Mouse (Mus musculus): ENCODE measurements around the gene 7530416G11Rik. TPM values are rescaled to one million over a fixed set of nuclear protein-coding genes. Genes with fewer than 3 reads are reported as not detected.

The 7530416G11Rik gene
- total and polyA plus RNA-seq, 2 experiments from 2014 or later = not detected

- no peak for ATAC-seq (ENCODE audit: insufficient read depth, low read depth)
- Histone ChIP-seq H3K36me3 (replicated peaks; ENCODE audit: control insufficient read depth, insufficient read depth, low read length) (no peaks in the 10 kb centered on the region), H3K4me3 (ENCODE audit: low read depth, low read length) (no peak overlapping the region), H3K4me1 (ENCODE audit: control insufficient read depth, insufficient read depth) (no peaks in the 10 kb centered on the region), H3K9ac (replicated peaks; ENCODE audit: low read depth, low read length) (no peak overlapping the region), H3K4me2 (ENCODE audit: low read depth, low read length) (no peak overlapping the region), H3K9me3 (replicated peaks; ENCODE audit: control insufficient read depth, low read length) (no peaks in the 10 kb centered on the region), H3K27me3 (ENCODE audit: control insufficient read depth, insufficient read depth, low read length) (peaks cover 19% of the 10 kb centered on the region; the same call in 1 of the 2 replicates), H3K27ac (ENCODE audit: low read depth) (no peak overlapping the region)
- WGBS = 42% methylated on average over 5 of the region's 5 CpGs
- no peak for TF ChIP-seq EP300 (IDR thresholded peaks at IDR 0.05; ENCODE audit: low read depth)
- no peak for TF ChIP-seq CTCF (IDR thresholded peaks at IDR 0.05; ENCODE audit: low read depth)
- DNase-seq (ENCODE audit: low spot score) = no peak
These were observed 23.1 kb downstream of the 7530416G11Rik start for GRCm38 (mm10) chr15:85479919-85480318.

GRCm38 (mm10) chr15:85479365-85479764 lies 23.7 kb downstream of the 7530416G11Rik start:
- Histone ChIP-seq H3K4me1 (ENCODE audit: control insufficient read depth, insufficient read depth) (no peaks in the 10 kb centered on the region), H3K27me3 (ENCODE audit: control insufficient read depth, insufficient read depth, low read length) (peaks cover 19% of the 10 kb centered on the region; the same call in 1 of the 2 replicates), H3K4me2 (ENCODE audit: low read depth, low read length) (no peak overlapping the region), H3K36me3 (replicated peaks; ENCODE audit: control insufficient read depth, insufficient read depth, low read length) (no peaks in the 10 kb centered on the region), H3K27ac (ENCODE audit: low read depth) (no peak overlapping the region), H3K4me3 (ENCODE audit: low read depth, low read length) (no peak overlapping the region), H3K9ac (replicated peaks; ENCODE audit: low read depth, low read length) (no peak overlapping the region), H3K9me3 (replicated peaks; ENCODE audit: control insufficient read depth, low read length) (no peaks in the 10 kb centered on the region)
- WGBS = 76% methylated on average over 12 of the region's 12 CpGs
- DNase-seq (ENCODE audit: low spot score) = no peak
- TF ChIP-seq EP300 (IDR thresholded peaks at IDR 0.05; ENCODE audit: low read depth) = no peak
- TF ChIP-seq CTCF (IDR thresholded peaks at IDR 0.05; ENCODE audit: low read depth) = no peak
- no peak for ATAC-seq (ENCODE audit: insufficient read depth, low read depth)

GRCm38 (mm10) chr15:85477584-85477983 lies 25.4 kb downstream of the 7530416G11Rik start:
- Histone ChIP-seq H3K9me3 (replicated peaks; ENCODE audit: control insufficient read depth, low read length) (no peaks in the 10 kb centered on the region), H3K4me3 (ENCODE audit: low read depth, low read length) (no peak overlapping the region), H3K9ac (replicated peaks; ENCODE audit: low read depth, low read length) (no peak overlapping the region), H3K27ac (ENCODE audit: low read depth) (no peak overlapping the region), H3K4me1 (ENCODE audit: control insufficient read depth, insufficient read depth) (no peaks in the 10 kb centered on the region), H3K36me3 (replicated peaks; ENCODE audit: control insufficient read depth, insufficient read depth, low read length) (no peaks in the 10 kb centered on the region), H3K27me3 (ENCODE audit: control insufficient read depth, insufficient read depth, low read length) (peaks cover 19% of the 10 kb centered on the region; the same call in 1 of the 2 replicates), H3K4me2 (ENCODE audit: low read depth, low read length) (no peak overlapping the region)
- DNase-seq (ENCODE audit: low spot score) (peak; percentile 30), ATAC-seq (ENCODE audit: insufficient read depth, low read depth) (no peak)
- TF ChIP-seq CTCF (IDR thresholded peaks at IDR 0.05; ENCODE audit: low read depth) = peak; percentile 75
- TF ChIP-seq EP300 (IDR thresholded peaks at IDR 0.05; ENCODE audit: low read depth) = no peak
- 17% methylated on average over 1 of the region's 1 CpGs for WGBS

- H3K4me1 ChIP-seq (ENCODE audit: control insufficient read depth, insufficient read depth) = no peaks in the 10 kb centered on the region
- ATAC-seq (ENCODE audit: insufficient read depth, low read depth) (no peak), DNase-seq (ENCODE audit: low spot score) (no peak)
- H3K27me3 ChIP-seq (ENCODE audit: control insufficient read depth, insufficient read depth, low read length) = peaks cover under 1% of the 10 kb centered on the region; the same call in 1 of the 2 replicates
- H3K9me3 ChIP-seq (replicated peaks; ENCODE audit: control insufficient read depth, low read length) = no peaks in the 10 kb centered on the region
- WGBS = 53% methylated on average over 3 of the region's 3 CpGs
- no peak overlapping the region for H3K4me3 ChIP-seq (ENCODE audit: low read depth, low read length)
- no peak overlapping the region for H3K9ac ChIP-seq (replicated peaks; ENCODE audit: low read depth, low read length)
- TF ChIP-seq CTCF (IDR thresholded peaks at IDR 0.05; ENCODE audit: low read depth) = no peak
- TF ChIP-seq EP300 (IDR thresholded peaks at IDR 0.05; ENCODE audit: low read depth) = no peak
- H3K4me2 ChIP-seq (ENCODE audit: low read depth, low read length) = no peak overlapping the region
- no peaks in the 10 kb centered on the region; the same call in 1 of the 2 replicates for H3K36me3 ChIP-seq (replicated peaks; ENCODE audit: control insufficient read depth, insufficient read depth, low read length)
- no peak overlapping the region for H3K27ac ChIP-seq (ENCODE audit: low read depth)
These were observed 28.3 kb downstream of the 7530416G11Rik start for GRCm38 (mm10) chr15:85474697-85475096.

- H3K4me1 ChIP-seq (ENCODE audit: control insufficient read depth, insufficient read depth) = no peaks in the 10 kb centered on the region
- ATAC-seq (ENCODE audit: insufficient read depth, low read depth) = no peak
- H3K36me3 ChIP-seq (replicated peaks; ENCODE audit: control insufficient read depth, insufficient read depth, low read length) = peaks cover 41% of the 10 kb centered on the region
- H3K27ac ChIP-seq (ENCODE audit: low read depth) = no peak overlapping the region
- H3K9me3 ChIP-seq (replicated peaks; ENCODE audit: control insufficient read depth, low read length) = no peaks in the 10 kb centered on the region
- H3K4me2 ChIP-seq (ENCODE audit: low read depth, low read length) = no peak overlapping the region
- TF ChIP-seq EP300 (IDR thresholded peaks at IDR 0.05; ENCODE audit: low read depth) (no peak), CTCF (IDR thresholded peaks at IDR 0.05; ENCODE audit: low read depth) (no peak)
- DNase-seq (ENCODE audit: low spot score) = no peak
- no peak overlapping the region for H3K4me3 ChIP-seq (ENCODE audit: low read depth, low read length)
- H3K27me3 ChIP-seq (ENCODE audit: control insufficient read depth, insufficient read depth, low read length) = no peaks in the 10 kb centered on the region
- WGBS = 85% methylated on average over 6 of the region's 6 CpGs
- no peak overlapping the region for H3K9ac ChIP-seq (replicated peaks; ENCODE audit: low read depth, low read length)
These were observed 33.6 kb downstream of the 7530416G11Rik start for GRCm38 (mm10) chr15:85469401-85469800.

- Histone ChIP-seq H3K27me3 (ENCODE audit: control insufficient read depth, insufficient read depth, low read length) (no peaks in the 10 kb centered on the region), H3K9ac (replicated peaks; ENCODE audit: low read depth, low read length) (no peak overlapping the region), H3K4me3 (ENCODE audit: low read depth, low read length) (no peak overlapping the region), H3K9me3 (replicated peaks; ENCODE audit: control insufficient read depth, low read length) (no peaks in the 10 kb centered on the region), H3K4me2 (ENCODE audit: low read depth, low read length) (no peak overlapping the region), H3K4me1 (ENCODE audit: control insufficient read depth, insufficient read depth) (no peaks in the 10 kb centered on the region), H3K27ac (ENCODE audit: low read depth) (no peak overlapping the region), H3K36me3 (replicated peaks; ENCODE audit: control insufficient read depth, insufficient read depth, low read length) (peaks cover 64% of the 10 kb centered on the region)
- no peak for TF ChIP-seq CTCF (IDR thresholded peaks at IDR 0.05; ENCODE audit: low read depth)
- TF ChIP-seq EP300 (IDR thresholded peaks at IDR 0.05; ENCODE audit: low read depth) = no peak
- 92% methylated on average over 5 of the region's 5 CpGs for WGBS
- DNase-seq (ENCODE audit: low spot score) = no peak
- no peak for ATAC-seq (ENCODE audit: insufficient read depth, low read depth)
These were observed 36.5 kb downstream of the 7530416G11Rik start for GRCm38 (mm10) chr15:85466456-85467067.

Data from heart, postnatal 0 days (tissue).